ENCODE assay signal across 16 mouse cellular contexts in the genomic region with DNA sequence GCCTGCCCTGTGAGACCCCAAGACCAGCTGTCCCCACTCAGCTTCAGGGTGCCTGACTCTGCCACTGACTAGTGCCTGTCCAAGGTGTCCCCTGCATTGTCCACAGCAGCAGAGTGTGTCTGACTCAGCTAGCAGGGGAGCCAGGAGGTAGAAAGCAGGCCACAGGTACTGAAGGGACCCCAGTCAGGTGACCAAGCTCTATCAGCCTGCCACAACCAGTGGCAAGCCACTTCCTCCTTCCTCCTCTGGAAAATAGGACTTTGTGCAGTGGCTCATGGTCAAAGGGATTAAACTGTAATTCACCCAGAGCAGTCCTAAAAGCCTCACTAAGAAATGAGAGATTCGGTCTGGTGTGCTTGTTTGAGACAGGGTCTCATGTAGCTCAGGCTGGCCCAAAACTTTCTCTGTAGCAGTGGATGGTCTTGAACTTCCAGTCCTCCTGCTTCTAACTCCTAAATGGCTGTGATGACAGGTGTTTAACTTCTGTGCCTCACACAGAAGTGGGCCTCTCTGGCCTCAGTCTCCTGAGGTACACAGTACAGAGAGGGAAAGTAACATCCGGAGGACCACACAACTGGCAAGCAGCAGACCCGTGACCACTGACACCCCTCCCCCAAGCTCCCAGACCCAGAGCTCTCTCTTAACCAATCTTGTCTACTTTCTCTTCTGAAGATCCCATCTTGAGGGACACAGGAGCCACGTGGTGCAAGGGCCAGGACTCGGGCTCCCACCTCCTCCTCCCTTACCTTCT. TPM values are rescaled to one million over a fixed set of nuclear protein-coding genes. Genes with fewer than 3 reads are reported as not detected.
DNase-seq lines count a peak whose midpoint lies in the region; ATAC-seq lines count a peak whose summit lies in the region.
"Had no signal": no experiment of that assay in that cellular context is flagged by ENCODE, and none has a peak within 500 bp of the region (broad histone marks: within the 10 kb centered on the region; RNA-seq: fewer than 3 reads in every experiment).

No protein-coding gene starts in this region.

- H3K36me3 ChIP-seq in heart, embryonic 10.5 days = 0 out of 2 replicates have a peak, but pooled peaks cover 2% of the 10 kb centered on the region
- H3K36me3 ChIP-seq in megakaryocyte, embryonic 14.5 days (replicated peaks; ENCODE audit: low read length) = no peaks in the 10 kb centered on the region
- 0 out of 2 replicates have a peak, but pooled peaks cover 3% of the 10 kb centered on the region for H3K36me3 ChIP-seq in intestine, embryonic 16.5 days (ENCODE audit: control insufficient read depth, insufficient read depth, low read length)
- H3K36me3 ChIP-seq in stomach, embryonic 15.5 days = no peaks in the 10 kb centered on the region
- H3K36me3 ChIP-seq: forebrain, embryonic 12.5 days; neural tube, embryonic 15.5 days had no signal

- no peak for ATAC-seq in megakaryocyte, adult 5-6 weeks (ENCODE audit: poor library complexity, severe bottlenecking)
- ATAC-seq in intestine, embryonic 16.5 days = peak; percentile 84
- peak; percentile 61; the same call in 1 of the 2 replicates for ATAC-seq in stomach, embryonic 15.5 days (ENCODE audit: insufficient read depth, low FRiP score, low read depth)

- 68% methylated on average over 5 of the region's 5 CpGs for WGBS in heart, embryonic 10.5 days
- WGBS in intestine, embryonic 16.5 days = 37% methylated on average over 5 of the region's 5 CpGs
- WGBS in stomach, embryonic 15.5 days = 62% methylated on average over 5 of the region's 5 CpGs

- H3K27me3 ChIP-seq in heart, embryonic 10.5 days (ENCODE audit: insufficient read depth, poor library complexity, severe bottlenecking) = peaks cover 44% of the 10 kb centered on the region
- H3K27me3 ChIP-seq in megakaryocyte, embryonic 14.5 days (replicated peaks) = peaks cover 96% of the 10 kb centered on the region
- no peaks in the 10 kb centered on the region for H3K27me3 ChIP-seq in intestine, embryonic 16.5 days (replicated peaks; ENCODE audit: control insufficient read depth, insufficient read depth, low read length)
- no peaks in the 10 kb centered on the region for H3K27me3 ChIP-seq in stomach, embryonic 15.5 days (replicated peaks)
- H3K27me3 ChIP-seq: neural tube, embryonic 15.5 days had no signal

- H3K4me3 ChIP-seq in heart, embryonic 10.5 days = no peak overlapping the region
- H3K4me3 ChIP-seq in megakaryocyte, embryonic 14.5 days (replicated peaks) = peak overlapping the region; percentile 6
- H3K4me3 ChIP-seq in intestine, embryonic 16.5 days (ENCODE audit: low read length) = no peak overlapping the region
- H3K4me3 ChIP-seq in stomach, embryonic 15.5 days (replicated peaks) = no peak overlapping the region
- H3K4me3 ChIP-seq: forebrain, embryonic 12.5 days; heart, embryonic 13.5 days; neural tube, embryonic 15.5 days had no signal

- no peak for DNase-seq in heart, embryonic 10.5 days (ENCODE audit: low spot score)
- no peak for DNase-seq in heart, adult 18-20 months
- no peak for DNase-seq in lung, postnatal 10 days
- DNase-seq in cerebellum, adult 8-10 months = no peak
- DNase-seq: adrenal gland, postnatal 10 days; cerebellum, adult 18-20 months; heart, postnatal 4 days; right cerebral cortex, postnatal 25 days had no signal

- H3K27ac ChIP-seq in heart, embryonic 10.5 days = 0 out of 2 replicates have a peak overlapping the region, but pooled peaks have one; percentile 13
- peak overlapping the region; percentile 98 for H3K27ac ChIP-seq in intestine, embryonic 16.5 days (ENCODE audit: low read length)
- peak overlapping the region; percentile 74 for H3K27ac ChIP-seq in stomach, embryonic 15.5 days
- H3K27ac ChIP-seq: forebrain, embryonic 12.5 days; heart, embryonic 13.5 days; liver, embryonic 14.5 days; neural tube, embryonic 15.5 days had no signal

- no peak overlapping the region for H3K4me2 ChIP-seq in intestine, embryonic 16.5 days (ENCODE audit: low read depth, low read length)
- H3K4me2 ChIP-seq in stomach, embryonic 15.5 days = no peak overlapping the region
- H3K4me2 ChIP-seq: forebrain, embryonic 12.5 days; heart, embryonic 13.5 days; neural tube, embryonic 15.5 days had no signal

- no peaks in the 10 kb centered on the region for H3K9me3 ChIP-seq in heart, embryonic 10.5 days
- H3K9me3 ChIP-seq in megakaryocyte, embryonic 14.5 days = peaks cover 7% of the 10 kb centered on the region
- no peaks in the 10 kb centered on the region for H3K9me3 ChIP-seq in intestine, embryonic 16.5 days (ENCODE audit: control insufficient read depth, low read length)
- H3K9me3 ChIP-seq in stomach, embryonic 15.5 days = no peaks in the 10 kb centered on the region
- H3K9me3 ChIP-seq: forebrain, embryonic 12.5 days; heart, embryonic 13.5 days; neural tube, embryonic 15.5 days had no signal

- peaks cover 22% of the 10 kb centered on the region; the same call in 1 of the 2 replicates for H3K4me1 ChIP-seq in heart, embryonic 10.5 days
- H3K4me1 ChIP-seq in megakaryocyte, embryonic 14.5 days = peaks cover 23% of the 10 kb centered on the region
- peaks cover 39% of the 10 kb centered on the region for H3K4me1 ChIP-seq in intestine, embryonic 16.5 days (ENCODE audit: control insufficient read depth, insufficient read depth, low read length)
- H3K4me1 ChIP-seq in stomach, embryonic 15.5 days = peaks cover 23% of the 10 kb centered on the region

- H3K9ac ChIP-seq in intestine, embryonic 16.5 days (ENCODE audit: low read depth, low read length) = peak overlapping the region; percentile 56
- no peak overlapping the region for H3K9ac ChIP-seq in stomach, embryonic 15.5 days
- H3K9ac ChIP-seq: forebrain, embryonic 12.5 days; heart, embryonic 13.5 days; liver, embryonic 14.5 days; neural tube, embryonic 15.5 days had no signal

RNA-seq across cellular contexts. Expression of gene Cd82, which starts 31.2 kb away (rescaled TPM):
- polyA plus RNA-seq in heart, embryonic 10.5 days (2016; fragmentation: Nextera tagmentation; extraction: Ambion mirVana) = 12.9 and 16.6 TPM in 2 replicates
- total RNA-seq in heart, adult 18-20 months (2021) = 10 to 100 TPM; 13.8 to 23.8 TPM
- polyA plus RNA-seq in megakaryocyte, embryonic 14.5 days (2012; ENCODE audit: insufficient read depth, low replicate concordance) = 13.3 TPM in 1 of 2 replicates, not detected in the other
- 28.0 and 30.1 TPM in 2 replicates for total RNA-seq in megakaryocyte, adult 5-6 weeks (2015)
- 43.1 and 45.3 TPM in 2 replicates for total RNA-seq in megakaryocyte, adult 5-6 weeks (2017)
- 171 and 180 TPM in 2 replicates for polyA plus RNA-seq in intestine, embryonic 16.5 days (2015; fragmentation: Nextera tagmentation; extraction: Ambion mirVana)
- polyA plus RNA-seq in stomach, embryonic 15.5 days (2015; fragmentation: Nextera tagmentation; extraction: Ambion mirVana) = 87.7 and 95.0 TPM in 2 replicates

Comparison
In these comparisons a context has a peak if more than half of its experiments do, and no peak if none do; other contexts are left out.
1. H3K27ac ChIP-seq: peak in every context shown above with its lines; median percentile 98 in intestine, embryonic 16.5 days; 74 in stomach, embryonic 15.5 days; 13 in heart, embryonic 10.5 days.